Mouse (Mus musculus) left cerebral cortex, adult 6 months (tissue): ENCODE data around the gene Gm17387. TPM values are rescaled to one million over a fixed set of nuclear protein-coding genes. Genes with fewer than 3 reads are reported as not detected.

Experiments
- long read RNA-seq, 2 experiments: library from polyadenylated mRNA; unstranded; transcript quantifications; one replicate each; pipeline ENCODE4 v2.0.0; 2019 to 2020
- polyA plus RNA-seq: library from polyadenylated mRNA; unstranded; fragments of <200 nt; fragmentation: Nextera tagmentation; gene quantifications from 2 replicates; pipeline ENCODE4 v1.2.3, GENCODE M21; 2021

The Gm17387 gene
- polyA plus RNA-seq: not detected in 2 replicates
- long read RNA-seq, experiment 1: 0 reads
- long read RNA-seq, experiment 2: 0 reads

DNA sequence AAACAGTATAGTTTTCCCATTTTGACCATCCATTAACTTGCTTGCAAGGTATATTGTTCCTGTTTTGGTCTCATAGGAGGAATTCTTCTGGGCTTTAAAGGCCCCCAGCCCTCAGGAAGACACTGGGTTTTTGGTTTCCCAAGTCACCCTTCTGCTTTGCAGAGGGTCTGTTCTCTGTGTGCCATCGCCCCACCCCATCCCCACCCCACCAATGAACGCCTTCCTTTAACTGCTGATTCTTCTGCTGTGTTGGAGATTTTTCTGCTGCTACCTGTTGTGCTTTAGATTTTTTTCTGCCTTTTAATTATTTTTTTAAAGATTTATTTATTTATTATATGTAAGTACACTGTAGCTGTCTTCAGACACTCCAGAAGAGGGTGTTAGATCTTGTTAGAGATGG, at the start of gene Gm17387:
Gene Gm17387 (plus strand): TSS at position 301 of the 400 bp plus-strand sequence.

DNA sequence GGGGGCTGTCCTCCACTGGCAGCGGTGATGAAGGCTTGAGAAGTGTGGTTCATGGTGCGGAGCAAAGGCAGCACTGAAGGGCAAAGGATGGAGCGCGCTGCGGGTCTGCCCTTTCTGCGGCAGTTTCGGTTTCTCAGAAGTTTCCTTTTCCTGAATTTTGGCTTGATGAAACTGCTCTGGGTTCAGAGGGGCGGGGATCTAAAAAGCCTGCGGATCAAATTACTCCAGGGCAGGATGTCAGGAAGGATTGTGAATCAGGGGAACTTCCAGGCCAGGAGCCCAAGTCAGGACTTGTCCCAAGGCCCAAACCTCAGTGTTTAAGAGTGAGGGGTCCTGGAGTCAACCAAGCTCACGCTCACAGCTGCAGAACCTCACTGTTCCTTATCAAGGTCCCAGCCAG, 18.3 kb upstream of the Gm17387 start, which contains the start of gene Ifitm3:
Gene Ifitm3 (minus strand): TSS at position 178 of the 400 bp plus-strand sequence.

DNA sequence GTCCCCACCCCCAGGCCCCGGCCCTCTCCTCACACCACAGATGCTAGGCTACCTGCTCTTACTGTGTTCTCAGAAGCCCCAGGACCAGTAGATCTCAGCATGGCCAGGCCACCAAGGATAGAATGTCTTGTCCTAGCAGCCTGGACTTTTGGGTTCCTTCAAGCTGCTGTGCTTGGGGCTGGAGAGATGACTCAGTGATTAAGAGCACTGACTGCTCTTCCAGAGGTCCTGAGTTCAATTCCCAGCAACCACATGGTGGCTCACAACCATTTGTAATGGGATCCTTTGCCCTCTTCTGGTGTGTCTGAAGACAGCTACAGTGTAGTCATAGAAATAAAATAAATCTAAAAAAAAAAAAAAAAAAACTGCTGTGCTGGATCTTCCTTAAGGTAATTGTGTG, 11.1 kb upstream of the Gm17387 start, which contains the start of gene Ifitm6:
Gene Ifitm6 (minus strand): TSS at position 101 of the 400 bp plus-strand sequence.

DNA sequence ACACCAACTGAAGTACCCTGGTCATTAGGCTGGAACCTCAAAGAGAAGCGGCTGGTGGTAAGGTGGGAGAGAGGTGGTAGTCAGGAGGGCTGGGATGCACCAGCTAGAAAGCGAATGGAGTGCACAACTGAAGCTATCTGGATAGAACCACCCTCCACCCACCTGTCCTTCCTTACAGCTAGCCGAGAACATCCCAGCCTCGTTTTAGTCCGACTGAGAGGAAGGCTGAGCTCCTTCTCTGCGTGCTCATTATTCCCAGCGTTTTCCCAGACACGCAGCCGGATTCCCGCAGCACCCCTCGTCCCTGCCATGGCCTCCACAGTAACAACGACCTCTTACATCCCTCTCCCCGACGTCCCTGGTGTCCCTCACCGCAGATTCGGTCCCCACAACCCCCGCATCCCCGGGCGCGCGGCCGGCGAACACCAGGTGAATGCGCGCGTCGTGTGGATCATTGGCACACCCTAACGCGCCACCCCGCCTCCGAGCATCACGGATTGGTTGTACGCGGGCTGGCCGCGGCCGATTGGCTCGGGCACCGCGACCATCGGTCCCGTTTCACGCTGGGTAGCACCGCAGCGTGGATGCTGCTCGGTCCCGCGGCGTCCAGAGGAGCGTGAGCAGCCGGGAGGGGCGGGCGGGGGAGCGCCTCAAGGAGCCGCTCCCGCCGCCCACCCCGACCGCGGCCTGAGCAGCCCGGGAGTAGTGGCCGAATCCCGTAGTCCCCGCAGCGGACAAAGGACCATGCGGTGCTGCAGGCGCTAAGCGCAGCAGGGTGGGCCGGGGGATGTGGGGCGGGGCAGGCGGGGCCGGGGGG, 31.7 kb downstream of the Gm17387 start, which contains the start of gene B4galnt4:
Gene B4galnt4 (plus strand): TSS at position 679 of the 817 bp plus-strand sequence.

DNA sequence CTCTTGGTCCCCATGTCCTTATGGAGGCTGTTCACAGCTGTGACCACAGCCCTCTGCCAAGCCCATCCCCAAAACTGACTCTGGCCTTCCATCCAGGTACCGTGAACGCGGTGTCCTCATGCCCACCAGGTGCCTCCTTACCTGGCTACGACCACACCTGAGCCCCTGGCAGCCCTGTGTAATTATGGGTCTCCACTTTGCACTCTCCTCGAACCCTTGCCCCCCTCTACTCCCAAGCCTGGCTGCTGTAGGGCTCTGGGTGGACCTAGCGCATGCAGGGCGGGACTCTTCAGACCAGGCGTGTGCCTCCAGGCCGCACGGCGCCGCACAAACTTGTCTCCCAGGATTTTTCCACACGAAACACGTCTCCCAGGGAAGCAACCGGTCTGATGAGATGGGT, 48.9 kb downstream of the Gm17387 start, which contains the start of gene Pkp3:
Gene Pkp3 (plus strand): TSS at position 378 of the 400 bp plus-strand sequence.

Other genes starting within 250 kb of the Gm17387 start
- 0.13 TPM in 1 of 2 replicates, not detected in the other for gene Syce1, start 241.3 kb upstream of the Gm17387 start, polyA plus RNA-seq
- gene Zfp941, start 207.0 kb upstream of the Gm17387 start, polyA plus RNA-seq: 12.4 and 16.1 TPM in 2 replicates
- gene Urah, start 194.1 kb upstream of the Gm17387 start, polyA plus RNA-seq: 5.4 and 7.9 TPM in 2 replicates
- not detected in 2 replicates for gene Scgb1c1, start 183.6 kb upstream of the Gm17387 start, polyA plus RNA-seq
- gene Odf3, start 181.3 kb upstream of the Gm17387 start, polyA plus RNA-seq: 0.09 TPM in 1 of 2 replicates, not detected in the other
- 0.92 TPM in 1 of 2 replicates, not detected in the other for gene Gm45785, start 172.8 kb upstream of the Gm17387 start, polyA plus RNA-seq
- 48.8 and 56.4 TPM in 2 replicates for gene Ric8a, start 172.2 kb upstream of the Gm17387 start, polyA plus RNA-seq
- gene Bet1l, start 171.6 kb upstream of the Gm17387 start, polyA plus RNA-seq: 76.3 and 90.2 TPM in 2 replicates
- 90.3 and 118 TPM in 2 replicates for gene Psmd13, start 147.2 kb upstream of the Gm17387 start, polyA plus RNA-seq
- 125 and 147 TPM in 2 replicates for gene Sirt3, start 146.8 kb upstream of the Gm17387 start, polyA plus RNA-seq
- 1.3 and 2.4 TPM in 2 replicates for gene Cox8b, start 128.7 kb upstream of the Gm17387 start, polyA plus RNA-seq
- 0.38 and 0.43 TPM in 2 replicates for gene Nlrp6, start 108.2 kb upstream of the Gm17387 start, polyA plus RNA-seq
- 2.2 and 2.3 TPM in 2 replicates for gene Pgghg, start 87.7 kb upstream of the Gm17387 start, polyA plus RNA-seq
- not detected in 2 replicates for gene Ifitm5, start 78.8 kb upstream of the Gm17387 start, polyA plus RNA-seq
- not detected in 2 replicates for gene Gm45717, start 73.2 kb upstream of the Gm17387 start, polyA plus RNA-seq
- 41.1 and 49.4 TPM in 2 replicates for gene Ifitm2, start 73.1 kb upstream of the Gm17387 start, polyA plus RNA-seq
- gene Ifitm1, start 61.9 kb upstream of the Gm17387 start, polyA plus RNA-seq: 6.8 and 8.0 TPM in 2 replicates
- 54.3 and 69.5 TPM in 2 replicates for gene Ifitm3, start 18.4 kb upstream of the Gm17387 start, polyA plus RNA-seq
- gene Ifitm6, start 11.2 kb upstream of the Gm17387 start, polyA plus RNA-seq: 0.44 and 1.1 TPM in 2 replicates
- gene B4galnt4, start 32.0 kb downstream of the Gm17387 start, polyA plus RNA-seq: 19.2 and 19.7 TPM in 2 replicates
- gene Pkp3, start 49.1 kb downstream of the Gm17387 start, polyA plus RNA-seq: 0.23 TPM in 1 of 2 replicates, not detected in the other
- gene Sigirr, start 71.4 kb downstream of the Gm17387 start, polyA plus RNA-seq: 2.1 TPM in 2 replicates
- not detected in 2 replicates for gene Ano9, start 88.7 kb downstream of the Gm17387 start, polyA plus RNA-seq
- gene Ptdss2, start 93.3 kb downstream of the Gm17387 start, polyA plus RNA-seq: 33.2 and 42.7 TPM in 2 replicates
- gene Rnh1, start 143.7 kb downstream of the Gm17387 start, polyA plus RNA-seq: 51.2 and 65.7 TPM in 2 replicates
- gene Hras, start 164.9 kb downstream of the Gm17387 start, polyA plus RNA-seq: 68.2 and 284 TPM in 2 replicates
- gene Lrrc56, start 165.0 kb downstream of the Gm17387 start, polyA plus RNA-seq: 3.4 and 3.9 TPM in 2 replicates
- gene Lmntd2, start 184.9 kb downstream of the Gm17387 start, polyA plus RNA-seq: not detected in 2 replicates
- 1.9 and 2.6 TPM in 2 replicates for gene Rassf7, start 186.7 kb downstream of the Gm17387 start, polyA plus RNA-seq
- 17.9 and 20.5 TPM in 2 replicates for gene Phrf1, start 199.7 kb downstream of the Gm17387 start, polyA plus RNA-seq
- gene Irf7, start 237.3 kb downstream of the Gm17387 start, polyA plus RNA-seq: 2.1 and 4.0 TPM in 2 replicates
- not detected in 2 replicates for gene Cdhr5, start 247.7 kb downstream of the Gm17387 start, polyA plus RNA-seq